ENCODE assay signal across 14 mouse cellular contexts in the genomic region with DNA sequence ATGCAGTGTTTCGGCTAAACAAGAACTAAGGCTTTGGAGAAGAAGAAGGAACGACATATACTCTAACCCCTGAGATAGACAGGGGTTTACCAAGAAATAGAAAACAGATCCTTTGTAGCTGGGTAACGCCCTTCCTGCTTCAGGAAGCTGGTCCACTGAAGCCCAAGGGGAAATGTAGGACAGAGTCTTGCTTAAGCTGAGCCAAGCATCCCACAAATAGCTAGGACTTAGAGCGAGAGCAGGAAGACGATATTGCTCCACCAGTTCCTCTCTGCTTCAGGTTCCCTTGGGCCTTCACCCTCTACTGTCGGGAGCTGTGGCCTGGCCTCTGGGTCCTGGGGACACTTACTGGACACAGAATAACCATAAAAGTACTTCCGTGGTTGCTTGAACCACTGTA.
DNase-seq lines count a peak whose midpoint lies in the region; ATAC-seq lines count a peak whose summit lies in the region.
"Had no signal": no experiment of that assay in that cellular context is flagged by ENCODE, and none has a peak within 500 bp of the region (broad histone marks: within the 10 kb centered on the region; RNA-seq: fewer than 3 reads in every experiment).

No protein-coding gene starts in this region.

- DNase-seq in gastrocnemius, adult 18-20 months (ENCODE audit: low spot score) = peak; percentile 34
- DNase-seq in gastrocnemius, postnatal 14 days = no peak
- peak; percentile 17 for DNase-seq in kidney, postnatal 14 days
- no peak for DNase-seq in kidney, adult 11 months
- peak; percentile 9 to 12 for DNase-seq in heart, postnatal 14 days
- DNase-seq in cerebellum, postnatal 10 days = no peak
- no peak for DNase-seq in left cerebral cortex, postnatal 14 days (ENCODE audit: low spot score in 2 of 2)
- DNase-seq: adrenal gland, adult 2 months; cerebellum, postnatal 25 days; right cerebral cortex, postnatal 4 days; thymus, postnatal 4 days had no signal

- intact Hi-C loops in gastrocnemius, postnatal 14 days (cut with DNase I; ENCODE audit: low total_unique reads) = no loop called here
- intact Hi-C loops in heart, postnatal 14 days (cut with DNase I) = no loop called here
- intact Hi-C loops in left cerebral cortex, postnatal 14 days (cut with DNase I) = no loop called here

- peak; percentile 62 for ATAC-seq in megakaryocyte, adult 5-6 weeks (ENCODE audit: poor library complexity, severe bottlenecking)
- ATAC-seq: hindbrain, postnatal 0 days; midbrain, embryonic 16.5 days had no signal

Comparison
In these comparisons a context has a peak if more than half of its experiments do, and no peak if none do; other contexts are left out.
1. DNase-seq: peak in gastrocnemius, adult 18-20 months (single experiment), kidney, postnatal 14 days (single experiment) and heart, postnatal 14 days (2 of 2); none in gastrocnemius, postnatal 14 days (single experiment), kidney, adult 11 months (single experiment), cerebellum, postnatal 10 days (0 of 2) and left cerebral cortex, postnatal 14 days (0 of 2).